ENCODE assay signal across 7 mouse cellular contexts in the genomic region with DNA sequence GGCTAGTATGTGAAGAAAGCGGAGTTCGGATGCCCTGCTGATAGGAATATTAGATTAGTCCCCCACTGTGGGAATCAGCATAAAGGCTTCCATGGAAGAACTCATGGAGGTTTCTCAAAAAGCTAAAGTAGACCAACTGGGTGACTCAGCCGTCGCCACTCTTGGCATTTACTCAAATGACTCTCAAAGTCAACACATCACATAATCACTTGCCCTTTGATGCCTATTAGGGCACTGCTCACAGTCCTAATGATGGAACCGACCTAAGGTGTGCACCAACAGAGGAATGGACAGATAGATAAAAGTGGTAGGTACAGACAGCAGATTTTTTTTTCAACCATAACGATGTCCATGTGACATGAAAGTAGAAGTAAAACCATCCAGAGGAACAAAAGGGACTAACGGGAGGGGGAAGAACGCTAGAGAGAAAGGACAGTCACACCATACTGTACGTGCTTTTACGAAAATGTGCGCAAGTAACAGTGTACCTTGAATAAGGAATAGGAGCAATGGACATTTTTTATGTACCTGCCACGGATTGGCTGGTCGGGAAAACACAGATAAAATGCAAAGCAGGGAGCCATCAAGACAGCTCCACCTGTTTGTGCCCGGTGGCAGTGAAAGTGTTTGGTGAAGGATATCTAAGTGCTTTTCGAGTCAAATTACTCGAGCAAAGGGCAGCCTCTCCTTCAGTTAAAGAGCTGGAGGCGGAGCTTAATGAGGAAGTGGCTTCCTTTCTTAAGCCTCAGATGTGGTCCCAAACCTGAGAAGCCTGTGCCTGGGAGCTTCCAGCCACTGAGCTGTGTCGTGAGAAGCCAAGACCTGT. TPM values are rescaled to one million over a fixed set of nuclear protein-coding genes. Genes with fewer than 3 reads are reported as not detected.
A peak's percentile ranks its signal among the peaks of the same experiment; 100 is the strongest.
DNase-seq lines count a peak whose midpoint lies in the region; ATAC-seq and TF ChIP-seq lines count a peak whose summit lies in the region.

No protein-coding gene starts in this region.

- H3K9ac ChIP-seq in kidney, postnatal 0 days (ENCODE audit: low read depth, low read length): no peak overlapping the region

- H3K27me3 ChIP-seq in kidney, postnatal 0 days (ENCODE audit: insufficient read depth, low read length): no peaks in the 10 kb centered on the region
- no peaks in the 10 kb centered on the region for H3K27me3 ChIP-seq in forebrain, embryonic 10.5 days (ENCODE audit: poor library complexity, severe bottlenecking)

- no peaks in the 10 kb centered on the region for H3K9me3 ChIP-seq in kidney, postnatal 0 days (replicated peaks; ENCODE audit: low read length)
- no peaks in the 10 kb centered on the region for H3K9me3 ChIP-seq in forebrain, embryonic 10.5 days

- no peaks in the 10 kb centered on the region for H3K36me3 ChIP-seq in kidney, postnatal 0 days (ENCODE audit: insufficient read depth, low read length)
- no peaks in the 10 kb centered on the region for H3K36me3 ChIP-seq in forebrain, embryonic 10.5 days (replicated peaks)

- ATAC-seq in kidney, postnatal 0 days (replicated peaks; ENCODE audit: low FRiP score, low read depth): peak; percentile 89
- peak; percentile 86 for ATAC-seq in megakaryocyte-erythroid progenitor cell, adult 5-6 weeks (replicated peaks; ENCODE audit: low FRiP score, low TSS enrichment, poor library complexity, severe bottlenecking)

- WGBS in kidney, postnatal 0 days: 50% methylated on average over 18 of the region's 18 CpGs
- WGBS in forebrain, embryonic 10.5 days: 68% methylated on average over 18 of the region's 18 CpGs

- H3K27ac ChIP-seq in kidney, postnatal 0 days: peak overlapping the region; percentile 78
- no peak overlapping the region for H3K27ac ChIP-seq in forebrain, embryonic 10.5 days

- no peaks in the 10 kb centered on the region for H3K4me1 ChIP-seq in kidney, postnatal 0 days (replicated peaks; ENCODE audit: insufficient read depth, low read length)
- H3K4me1 ChIP-seq in forebrain, embryonic 10.5 days: peaks cover 8% of the 10 kb centered on the region; the same call in 1 of the 2 replicates

- intact Hi-C loops in gastrocnemius, postnatal 14 days (cut with DNase I; ENCODE audit: low total_unique reads): no loop called here

- DNase-seq in CD8-positive naive resting alpha-beta T cell, adult 2 months (ENCODE audit: low read depth in 2 of 2, low spot score in 2 of 2): peak; percentile 49 to 52
- DNase-seq in R1 (ENCODE audit: low read depth, low spot score): peak; percentile 58
- DNase-seq in kidney, postnatal 0 days (ENCODE audit: low spot score): peak; percentile 69
- no peak for DNase-seq in gastrocnemius, postnatal 14 days
- DNase-seq in retina, postnatal 1 day: no peak
- no peak for DNase-seq in forebrain, embryonic 10.5 days (ENCODE audit: extremely low spot score, low spot score)

- peak; percentile 22; the same call in 1 of the 2 replicates for TF ChIP-seq CTCF in kidney, postnatal 0 days (IDR thresholded peaks at IDR 0.05; ENCODE audit: low read depth)

- H3K4me3 ChIP-seq in kidney, postnatal 0 days (replicated peaks; ENCODE audit: low read depth, low read length): no peak overlapping the region
- no peak overlapping the region for H3K4me3 ChIP-seq in forebrain, embryonic 10.5 days

- H3K4me2 ChIP-seq in kidney, postnatal 0 days (ENCODE audit: low read length): peak overlapping the region; percentile 13; the same call in 1 of the 2 replicates

RNA-seq across cellular contexts. Expression of a gene that starts 17.8 kb away (rescaled TPM):
- polyA plus RNA-seq in kidney, postnatal 0 days (2015; fragmentation: Nextera tagmentation; extraction: Ambion mirVana): 9.3 and 10.2 TPM in 2 replicates
- total RNA-seq in megakaryocyte-erythroid progenitor cell, adult 5-6 weeks (2014; fragmentation: Nextera tagmentation): 1.0 and 1.4 TPM in 2 replicates
- total RNA-seq in megakaryocyte-erythroid progenitor cell, adult 5-6 weeks (2017): 0.88 TPM in 1 of 2 replicates, not detected in the other
- not detected for total RNA-seq in gastrocnemius, postnatal 14 days (2021)
- polyA plus RNA-seq in forebrain, embryonic 10.5 days (2016; fragmentation: Nextera tagmentation; extraction: Ambion mirVana): 0.17 and 0.22 TPM in 2 replicates

Comparison
In these comparisons a context has a peak if more than half of its experiments do, and no peak if none do; other contexts are left out.
1. DNase-seq: peak in CD8-positive naive resting alpha-beta T cell, adult 2 months (2 of 2), R1 (single experiment) and kidney, postnatal 0 days (single experiment); none in gastrocnemius, postnatal 14 days (single experiment), retina, postnatal 1 day (single experiment) and forebrain, embryonic 10.5 days (single experiment).